Mouse (Mus musculus): ENCODE measurements around the gene Ostf1. TPM values are rescaled to one million over a fixed set of nuclear protein-coding genes. Genes with fewer than 3 reads are reported as not detected.

Gene Ostf1
- total and polyA plus RNA-seq, 3 experiments: 88.0 to 322 (median 281) TPM

- H3K27me3 ChIP-seq (ENCODE audit: insufficient read depth, low read length): no peaks in the 10 kb centered on the region
- H3K4me1 ChIP-seq (ENCODE audit: insufficient read depth, low read depth, low read length): peaks cover 36% of the 10 kb centered on the region
- no peak for ATAC-seq (ENCODE audit: extremely low read depth, insufficient number of reproducible peaks, low FRiP score, poor library complexity, severe bottlenecking)
- H3K36me3 ChIP-seq (replicated peaks): peaks cover 24% of the 10 kb centered on the region
- TF ChIP-seq CTCF (IDR thresholded peaks at IDR 0.05; ENCODE audit: low read depth, low read length) (no peak), TAL1 (conservative IDR thresholded peaks at IDR 0.05; ENCODE audit: low read depth, low read length) (no peak), GATA1 (IDR thresholded peaks at IDR 0.05; ENCODE audit: borderline replicate concordance, low read length) (no peak), POLR2AphosphoS5 (IDR thresholded peaks at IDR 0.05; ENCODE audit: insufficient replicate concordance, low read depth, low read length) (no peak), GATA2 (IDR thresholded peaks at IDR 0.05; ENCODE audit: borderline replicate concordance, low read depth, low read length) (no peak)
- H3K9me3 ChIP-seq (replicated peaks): no peaks in the 10 kb centered on the region
- DNase-seq (ENCODE audit: low spot score): peak; percentile 56
- peak overlapping the region; percentile 99 for H3K4me3 ChIP-seq (ENCODE audit: low read depth, low read length)
Observed at GRCm38 (mm10) chr19:18631161-18631643, 421 bp downstream of the Ostf1 start.

GRCm38 (mm10) chr19:18630221-18631119, 1.2 kb downstream of the Ostf1 start:
- no peak for DNase-seq (ENCODE audit: low spot score)
- H3K36me3 ChIP-seq (replicated peaks): peaks cover 22% of the 10 kb centered on the region
- H3K9me3 ChIP-seq (replicated peaks): no peaks in the 10 kb centered on the region
- no peaks in the 10 kb centered on the region for H3K27me3 ChIP-seq (ENCODE audit: insufficient read depth, low read length)
- 0 out of 2 replicates have a peak, but pooled peaks have one; percentile 15 for ATAC-seq (ENCODE audit: extremely low read depth, insufficient number of reproducible peaks, low FRiP score, poor library complexity, severe bottlenecking)
- H3K4me1 ChIP-seq (ENCODE audit: insufficient read depth, low read depth, low read length): peaks cover 42% of the 10 kb centered on the region
- H3K4me3 ChIP-seq (ENCODE audit: low read depth, low read length): peak overlapping the region; percentile 99
- TF ChIP-seq GATA1 (IDR thresholded peaks at IDR 0.05; ENCODE audit: borderline replicate concordance, low read length): no peak
- TF ChIP-seq CTCF (IDR thresholded peaks at IDR 0.05; ENCODE audit: low read depth, low read length): no peak
- no peak for TF ChIP-seq GATA2 (IDR thresholded peaks at IDR 0.05; ENCODE audit: borderline replicate concordance, low read depth, low read length)
- no peak for TF ChIP-seq TAL1 (conservative IDR thresholded peaks at IDR 0.05; ENCODE audit: low read depth, low read length)
- TF ChIP-seq POLR2AphosphoS5 (IDR thresholded peaks at IDR 0.05; ENCODE audit: insufficient replicate concordance, low read depth, low read length): no peak

- H3K36me3 ChIP-seq (replicated peaks): peaks cover 26% of the 10 kb centered on the region
- no peaks in the 10 kb centered on the region for H3K9me3 ChIP-seq (replicated peaks)
- no peak for DNase-seq (ENCODE audit: low spot score)
- H3K4me3 ChIP-seq (ENCODE audit: low read depth, low read length): no peak overlapping the region
- TF ChIP-seq GATA2 (IDR thresholded peaks at IDR 0.05; ENCODE audit: borderline replicate concordance, low read depth, low read length): no peak
- no peak for TF ChIP-seq GATA1 (IDR thresholded peaks at IDR 0.05; ENCODE audit: borderline replicate concordance, low read length)
- TF ChIP-seq CTCF (IDR thresholded peaks at IDR 0.05; ENCODE audit: low read depth, low read length): no peak
- TF ChIP-seq POLR2AphosphoS5 (IDR thresholded peaks at IDR 0.05; ENCODE audit: insufficient replicate concordance, low read depth, low read length): no peak
- TF ChIP-seq TAL1 (conservative IDR thresholded peaks at IDR 0.05; ENCODE audit: low read depth, low read length): no peak
- peaks cover 45% of the 10 kb centered on the region for H3K4me1 ChIP-seq (ENCODE audit: insufficient read depth, low read depth, low read length)
- no peaks in the 10 kb centered on the region for H3K27me3 ChIP-seq (ENCODE audit: insufficient read depth, low read length)
- ATAC-seq (ENCODE audit: extremely low read depth, insufficient number of reproducible peaks, low FRiP score, poor library complexity, severe bottlenecking): no peak
Observed at GRCm38 (mm10) chr19:18629589-18629988, 2.0 kb downstream of the Ostf1 start.

- TF ChIP-seq TAL1 (conservative IDR thresholded peaks at IDR 0.05; ENCODE audit: low read depth, low read length) (no peak), GATA1 (IDR thresholded peaks at IDR 0.05; ENCODE audit: borderline replicate concordance, low read length) (no peak), CTCF (IDR thresholded peaks at IDR 0.05; ENCODE audit: low read depth, low read length) (no peak), GATA2 (IDR thresholded peaks at IDR 0.05; ENCODE audit: borderline replicate concordance, low read depth, low read length) (no peak), POLR2AphosphoS5 (IDR thresholded peaks at IDR 0.05; ENCODE audit: insufficient replicate concordance, low read depth, low read length) (no peak)
- DNase-seq (ENCODE audit: low spot score) (no peak), ATAC-seq (ENCODE audit: extremely low read depth, insufficient number of reproducible peaks, low FRiP score, poor library complexity, severe bottlenecking) (no peak)
- Histone ChIP-seq H3K9me3 (replicated peaks) (no peaks in the 10 kb centered on the region), H3K4me1 (ENCODE audit: insufficient read depth, low read depth, low read length) (peaks cover 53% of the 10 kb centered on the region), H3K27me3 (ENCODE audit: insufficient read depth, low read length) (no peaks in the 10 kb centered on the region), H3K4me3 (ENCODE audit: low read depth, low read length) (no peak overlapping the region), H3K36me3 (replicated peaks) (peaks cover 47% of the 10 kb centered on the region)
Observed at GRCm38 (mm10) chr19:18623894-18624293, 7.7 kb downstream of the Ostf1 start.

GRCm38 (mm10) chr19:18619691-18620090, 11.9 kb downstream of the Ostf1 start:
- H3K27me3 ChIP-seq (ENCODE audit: insufficient read depth, low read length): no peaks in the 10 kb centered on the region

GRCm38 (mm10) chr19:18619060-18619459, 12.6 kb downstream of the Ostf1 start:
- Histone ChIP-seq H3K36me3 (replicated peaks) (peaks cover 44% of the 10 kb centered on the region), H3K4me1 (ENCODE audit: insufficient read depth, low read depth, low read length) (peaks cover 38% of the 10 kb centered on the region), H3K4me3 (ENCODE audit: low read depth, low read length) (no peak overlapping the region), H3K27me3 (ENCODE audit: insufficient read depth, low read length) (no peaks in the 10 kb centered on the region), H3K9me3 (replicated peaks) (no peaks in the 10 kb centered on the region)
- ATAC-seq (ENCODE audit: extremely low read depth, insufficient number of reproducible peaks, low FRiP score, poor library complexity, severe bottlenecking): no peak
- no peak for DNase-seq (ENCODE audit: low spot score)
- TF ChIP-seq CTCF (IDR thresholded peaks at IDR 0.05; ENCODE audit: low read depth, low read length) (no peak), POLR2AphosphoS5 (IDR thresholded peaks at IDR 0.05; ENCODE audit: insufficient replicate concordance, low read depth, low read length) (no peak), TAL1 (conservative IDR thresholded peaks at IDR 0.05; ENCODE audit: low read depth, low read length) (no peak), GATA1 (IDR thresholded peaks at IDR 0.05; ENCODE audit: borderline replicate concordance, low read length) (no peak), GATA2 (IDR thresholded peaks at IDR 0.05; ENCODE audit: borderline replicate concordance, low read depth, low read length) (no peak)

More at GRCm38 (mm10) chr19:18619691-18620090, 11.9 kb downstream of the Ostf1 start:
- Histone ChIP-seq H3K9me3 (replicated peaks) (no peaks in the 10 kb centered on the region), H3K36me3 (replicated peaks) (peaks cover 46% of the 10 kb centered on the region), H3K4me3 (ENCODE audit: low read depth, low read length) (no peak overlapping the region), H3K4me1 (ENCODE audit: insufficient read depth, low read depth, low read length) (peaks cover 41% of the 10 kb centered on the region)
- ATAC-seq (ENCODE audit: extremely low read depth, insufficient number of reproducible peaks, low FRiP score, poor library complexity, severe bottlenecking) (no peak), DNase-seq (ENCODE audit: low spot score) (no peak)
- no peak for TF ChIP-seq POLR2AphosphoS5 (IDR thresholded peaks at IDR 0.05; ENCODE audit: insufficient replicate concordance, low read depth, low read length)
- TF ChIP-seq TAL1 (conservative IDR thresholded peaks at IDR 0.05; ENCODE audit: low read depth, low read length): no peak
- TF ChIP-seq GATA2 (IDR thresholded peaks at IDR 0.05; ENCODE audit: borderline replicate concordance, low read depth, low read length): no peak
- TF ChIP-seq CTCF (IDR thresholded peaks at IDR 0.05; ENCODE audit: low read depth, low read length): no peak
- TF ChIP-seq GATA1 (IDR thresholded peaks at IDR 0.05; ENCODE audit: borderline replicate concordance, low read length): no peak
